Mouse (Mus musculus) limb, embryonic 14.5 days (tissue): ENCODE data around the gene Atp6v0e. TPM values are rescaled to one million over a fixed set of nuclear protein-coding genes. Genes with fewer than 3 reads are reported as not detected.

Source experiments
- ATAC-seq: fragments of 200-750 bp; cut with Nextera tagmentation; 2 replicates; pipeline ENCODE4 v1.8.0; 2017; ENCODE audit warnings: low read depth, moderate number of reproducible peaks, moderate TSS enrichment; ENCODE audit not compliant: low FRiP score
- DNase-seq: peaks from one replicate; pipeline ENCODE4 v3.0.0-alpha.2; 2015; ENCODE audit warnings: low spot score
- H3K27ac ChIP-seq: fragments of 300-500 bp; sonication (generic); replicated peaks from 2 replicates; pipeline ENCODE4 v1.5.1; 2014; ENCODE audit warnings: low read depth, mild to moderate bottlenecking, low read length, moderate library complexity, mixed read lengths
- H3K27me3 ChIP-seq: fragments of 300-500 bp; sonication (generic); 2 replicates; pipeline ENCODE4 v1.6.1; 2014; ENCODE audit warnings: low read length, mixed read lengths; ENCODE audit not compliant: control insufficient read depth, insufficient read depth
- H3K36me3 ChIP-seq: fragments of 300-500 bp; sonication (generic); 2 replicates; pipeline ENCODE4 v1.6.1; 2014; ENCODE audit warnings: mild to moderate bottlenecking, low read length, moderate library complexity, mixed read lengths; ENCODE audit not compliant: control insufficient read depth, insufficient read depth
- H3K4me1 ChIP-seq: fragments of 300-500 bp; sonication (generic); 2 replicates; pipeline ENCODE4 v1.6.1; 2014; ENCODE audit warnings: antibody characterized with exemption, low read length, mixed read lengths; ENCODE audit not compliant: control insufficient read depth, insufficient read depth
- H3K4me2 ChIP-seq: fragments of 300-500 bp; sonication (generic); replicated peaks from 2 replicates; pipeline ENCODE4 v1.6.1; 2014; ENCODE audit warnings: low read depth, mild to moderate bottlenecking, low read length, moderate library complexity; ENCODE audit not compliant: severe bottlenecking
- H3K4me3 ChIP-seq: fragments of 300-500 bp; sonication (generic); replicated peaks from 2 replicates; pipeline ENCODE4 v1.5.1; 2014; ENCODE audit warnings: low read length
- H3K9ac ChIP-seq: fragments of 300-500 bp; sonication (generic); 2 replicates; pipeline ENCODE4 v1.6.1; 2014; ENCODE audit warnings: mild to moderate bottlenecking, low read depth, low read length, moderate library complexity; ENCODE audit not compliant: severe bottlenecking
- H3K9me3 ChIP-seq: fragments of 300-500 bp; sonication (generic); 2 replicates; pipeline ENCODE4 v1.6.1; 2016; ENCODE audit warnings: low read length; ENCODE audit not compliant: control insufficient read depth
- POLR2A ChIP-seq: fragments of 200-500 bp; IDR thresholded peaks from 2 replicates; pipeline ENCODE4 v1.8.0; 2012; ENCODE audit warnings: inconsistent platforms, mild to moderate bottlenecking, moderate library complexity, borderline replicate concordance; ENCODE audit not compliant: insufficient read depth, insufficient read length; ENCODE audit errors: extremely low read depth
- WGBS: fragments of 180-500 bp; shearing (Covaris S2); extraction: QIAGEN DNeasy Blood & Tissue Kit; methylation state at CpG from one replicate; pipeline ENCODE4 v1.1.7; 2014; 5-methylcytosine and 5-hydroxymethylcytosine counted together
- polyA plus RNA-seq, 2 experiments: library from polyadenylated mRNA; depleted of rRNA in 1 of 2; stranded (reverse) in 1 of 2; unstranded in 1 of 2; fragments of >200 nt; fragmentation: Nextera tagmentation in 1 of 2; extraction: Ambion mirVana in 1 of 2; gene quantifications; 2 replicates each; pipeline versions ENCODE4 v1.2.1 to v1.2.3; 2012 to 2014

Atp6v0e gene
- polyA plus RNA-seq, 2 experiments: 167 to 228 TPM

DNA sequence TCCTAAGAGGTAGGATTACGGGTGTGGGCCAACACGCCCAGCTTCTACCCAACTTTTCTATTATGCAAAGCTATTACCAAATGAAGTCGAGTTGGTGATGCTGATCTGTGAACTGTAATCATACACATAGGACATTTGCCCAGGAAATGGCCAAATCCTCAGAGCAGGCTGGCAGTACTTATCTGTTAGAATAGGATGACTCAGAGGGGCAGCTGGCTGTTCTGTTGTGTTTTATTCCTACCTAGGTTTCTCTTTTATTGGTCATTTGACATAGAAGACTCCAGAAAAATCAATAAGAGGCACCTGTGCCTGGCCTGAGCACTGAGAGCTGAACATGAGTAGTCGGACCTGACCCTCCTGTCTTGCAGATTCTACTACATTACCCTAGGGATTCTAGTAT is 39.6 kb downstream of the Atp6v0e start:
- Histone ChIP-seq H3K4me3 (no peak overlapping the region), H3K9me3 (no peaks in the 10 kb centered on the region), H3K4me1 (no peaks in the 10 kb centered on the region), H3K9ac (no peak overlapping the region), H3K27ac (no peak overlapping the region), H3K4me2 (no peak overlapping the region), H3K36me3 (peaks cover 32% of the 10 kb centered on the region), H3K27me3 (no peaks in the 10 kb centered on the region)
- ATAC-seq: no peak
- 85% methylated on average over 4 of the region's 4 CpGs for WGBS
- no peak for TF ChIP-seq POLR2A
- no peak for DNase-seq

DNA sequence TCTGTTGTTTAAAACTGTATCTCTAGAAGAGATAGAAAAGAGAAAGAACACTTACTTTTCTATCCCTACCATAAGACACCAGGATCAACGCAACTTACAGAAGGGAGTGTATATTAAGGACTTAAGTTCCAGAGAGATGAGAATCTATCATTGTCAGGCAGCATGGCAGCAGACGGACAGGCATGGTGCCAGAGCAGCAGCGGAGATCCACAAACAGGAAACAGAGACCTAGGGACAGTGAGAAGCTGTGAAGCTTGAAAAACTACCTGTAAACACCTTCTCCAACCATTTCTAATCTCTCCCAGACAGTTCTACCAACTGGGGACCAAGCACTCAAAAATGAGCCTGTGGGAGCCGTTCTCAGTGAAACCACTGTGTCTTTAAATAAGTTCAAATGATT is 40.6 kb downstream of the Atp6v0e start:
- ATAC-seq: no peak
- H3K9ac ChIP-seq: no peak overlapping the region
- no peak for TF ChIP-seq POLR2A
- no peak overlapping the region for H3K4me2 ChIP-seq
- no peak for DNase-seq
- no peaks in the 10 kb centered on the region for H3K27me3 ChIP-seq
- H3K36me3 ChIP-seq: peaks cover 21% of the 10 kb centered on the region
- H3K4me1 ChIP-seq: no peaks in the 10 kb centered on the region
- no peak overlapping the region for H3K4me3 ChIP-seq
- 87% methylated on average over 4 of the region's 4 CpGs for WGBS
- no peak overlapping the region for H3K27ac ChIP-seq
- no peaks in the 10 kb centered on the region for H3K9me3 ChIP-seq

DNA sequence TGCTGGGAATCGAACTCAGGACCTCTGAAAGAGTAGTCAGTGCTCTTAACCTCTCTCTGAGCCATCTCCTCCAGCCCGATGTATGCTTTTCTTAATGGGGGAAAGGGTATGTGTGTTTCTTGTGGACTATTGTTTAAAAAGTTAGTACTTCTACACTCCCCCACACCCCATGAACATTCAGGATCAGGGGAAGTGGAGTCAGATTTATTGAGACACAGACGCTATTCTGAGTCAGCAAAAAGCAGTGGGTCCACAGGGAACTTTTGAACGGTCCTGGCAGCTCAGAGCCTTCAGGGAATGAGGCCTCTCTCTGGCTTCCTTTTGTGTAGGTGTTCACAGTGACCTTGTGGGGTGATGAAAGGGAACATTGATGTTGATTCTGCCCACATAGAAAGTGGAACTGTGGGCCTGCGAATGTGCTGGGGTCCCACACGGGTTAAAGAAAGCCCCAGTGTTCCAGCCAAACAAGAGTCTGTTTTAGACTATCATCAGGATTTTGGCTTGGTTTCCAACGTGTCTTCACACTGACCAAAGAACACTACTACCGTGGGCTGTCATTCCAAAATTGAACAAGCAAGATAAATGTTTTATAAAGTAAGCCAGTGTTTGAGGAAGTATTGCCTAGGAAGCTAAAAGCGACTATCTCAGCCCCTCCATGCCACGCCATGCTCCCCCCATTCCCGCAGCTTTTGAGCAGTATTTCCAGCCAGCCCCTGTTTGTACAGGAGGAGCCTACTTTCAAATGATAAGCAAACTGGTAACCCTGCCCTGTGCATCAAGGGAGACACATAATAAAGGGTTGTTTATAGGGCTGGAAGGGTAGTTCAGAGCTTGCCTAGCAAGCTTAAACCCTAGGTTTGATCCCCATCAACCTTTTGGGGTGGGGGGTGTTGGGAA is 42.7 kb downstream of the Atp6v0e start:
- no peak for TF ChIP-seq POLR2A
- Histone ChIP-seq H3K9me3 (no peaks in the 10 kb centered on the region), H3K4me1 (no peaks in the 10 kb centered on the region), H3K9ac (no peak overlapping the region), H3K27ac (no peak overlapping the region), H3K4me2 (no peak overlapping the region), H3K27me3 (no peaks in the 10 kb centered on the region), H3K4me3 (no peak overlapping the region), H3K36me3 (peaks cover 4% of the 10 kb centered on the region; the same call in 1 of the 2 replicates)
- no peak for DNase-seq
- ATAC-seq: no peak
- WGBS: 74% methylated on average over 11 of the region's 11 CpGs

DNA sequence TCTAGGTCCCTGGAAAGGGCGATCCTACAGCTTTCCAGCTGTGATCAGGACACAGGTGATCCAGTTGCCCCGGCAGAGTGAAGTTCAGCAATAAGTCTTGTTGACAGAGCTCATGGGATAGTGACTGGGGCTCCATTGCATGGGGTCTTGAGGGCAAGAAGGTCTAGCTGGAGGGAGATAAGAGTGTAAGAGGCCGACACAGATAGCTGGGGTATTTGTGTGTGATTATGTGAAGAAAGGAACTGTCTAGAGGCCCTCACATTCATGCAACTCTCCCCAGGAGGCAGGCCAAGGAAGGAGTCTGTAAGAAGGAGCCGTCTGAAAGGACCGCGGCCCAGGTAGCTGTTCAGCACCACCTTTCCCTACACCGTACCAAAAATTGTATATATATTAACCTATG is 44.0 kb downstream of the Atp6v0e start:
- DNase-seq (no peak), ATAC-seq (no peak)
- no peak for TF ChIP-seq POLR2A
- H3K9me3 ChIP-seq: no peaks in the 10 kb centered on the region
- no peaks in the 10 kb centered on the region for H3K27me3 ChIP-seq
- H3K27ac ChIP-seq: no peak overlapping the region
- no peaks in the 10 kb centered on the region for H3K4me1 ChIP-seq
- H3K4me3 ChIP-seq: no peak overlapping the region
- no peaks in the 10 kb centered on the region for H3K36me3 ChIP-seq
- no peak overlapping the region for H3K4me2 ChIP-seq
- no peak overlapping the region for H3K9ac ChIP-seq
- 70% methylated on average over 7 of the region's 7 CpGs for WGBS

DNA sequence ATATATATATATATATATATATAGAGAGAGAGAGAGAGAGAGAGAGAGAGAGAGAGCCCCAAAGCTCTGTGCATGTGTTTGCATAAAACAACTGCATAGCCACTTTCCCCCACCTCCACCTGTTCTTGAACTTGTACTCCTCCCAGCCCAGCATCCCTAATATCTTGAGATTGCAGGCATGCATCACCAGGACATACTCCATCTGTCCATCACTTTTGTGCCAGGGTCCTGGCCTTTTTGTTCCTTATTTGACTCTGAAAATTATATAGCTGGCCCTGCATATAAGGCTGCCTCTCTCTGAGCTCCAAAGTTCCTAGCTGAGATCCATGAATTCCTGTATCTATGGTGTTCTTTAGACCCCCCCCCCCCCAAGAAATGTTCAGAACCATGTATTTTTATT is 45.5 kb downstream of the Atp6v0e start:
- Histone ChIP-seq H3K9ac (no peak overlapping the region), H3K4me3 (no peak overlapping the region), H3K4me2 (no peak overlapping the region), H3K27me3 (no peaks in the 10 kb centered on the region), H3K27ac (no peak overlapping the region), H3K4me1 (no peaks in the 10 kb centered on the region), H3K36me3 (no peaks in the 10 kb centered on the region), H3K9me3 (no peaks in the 10 kb centered on the region)
- ATAC-seq: no peak
- no peak for DNase-seq
- no peak for TF ChIP-seq POLR2A
